ENCODE assay signal across 20 mouse cellular contexts in genomic region chr4:133178305-133178704, GRCm38 (mm10). TPM values are rescaled to one million over a fixed set of nuclear protein-coding genes. Genes with fewer than 3 reads are reported as not detected.
DNase-seq lines count a peak whose midpoint lies in the region; ATAC-seq lines count a peak whose summit lies in the region.
"Had no signal": no experiment of that assay in that cellular context is flagged by ENCODE, and none has a peak within 500 bp of the region (broad histone marks: within the 10 kb centered on the region; RNA-seq: fewer than 3 reads in every experiment).

No protein-coding gene starts in this region.

- H3K9ac ChIP-seq in intestine, embryonic 16.5 days (ENCODE audit: low read depth, low read length) = no peak overlapping the region
- H3K9ac ChIP-seq in intestine, embryonic 15.5 days = no peak overlapping the region
- peak overlapping the region; percentile 44; the same call in 1 of the 2 replicates for H3K9ac ChIP-seq in liver, embryonic 12.5 days
- H3K9ac ChIP-seq in forebrain, embryonic 14.5 days (ENCODE audit: low read length) = no peak overlapping the region
- H3K9ac ChIP-seq: embryonic facial prominence, embryonic 15.5 days; forebrain, embryonic 12.5 days; kidney, embryonic 15.5 days; limb, embryonic 12.5 days; lung, embryonic 15.5 days; neural tube, embryonic 12.5 days had no signal

- peaks cover 2% of the 10 kb centered on the region; the same call in 1 of the 2 replicates for H3K36me3 ChIP-seq in intestine, embryonic 16.5 days (ENCODE audit: control insufficient read depth, insufficient read depth, low read length)
- H3K36me3 ChIP-seq in intestine, embryonic 15.5 days = peaks cover 17% of the 10 kb centered on the region
- peaks cover 67% of the 10 kb centered on the region for H3K36me3 ChIP-seq in liver, embryonic 12.5 days
- peaks cover 10% of the 10 kb centered on the region; the same call in 1 of the 2 replicates for H3K36me3 ChIP-seq in forebrain, embryonic 14.5 days (ENCODE audit: control insufficient read depth, insufficient read depth, low read length)

- DNase-seq in c-Kit-positive CD71-positive TER-119-negative erythroid progenitor cells, embryonic 14.5 days (ENCODE audit: low read depth) = peak; percentile 29
- DNase-seq in forebrain, embryonic 14.5 days (ENCODE audit: low spot score) = no peak
- DNase-seq in kidney, postnatal 10 days = no peak
- DNase-seq: adrenal gland, postnatal 10 days; cerebellum, adult 8-10 months; thymus, postnatal 25 days had no signal

- peak; percentile 47; the same call in 1 of the 2 replicates for ATAC-seq in intestine, embryonic 16.5 days
- ATAC-seq in intestine, embryonic 15.5 days = no peak
- ATAC-seq in liver, embryonic 12.5 days = peak; percentile 83; the same call in 1 of the 2 replicates
- 0 out of 2 replicates have a peak, but pooled peaks have one; percentile 59 for ATAC-seq in monocyte, adult 5-6 weeks (replicated peaks; ENCODE audit: insufficient number of reproducible peaks, low FRiP score, low TSS enrichment, poor library complexity, severe bottlenecking)
- no peak for ATAC-seq in forebrain, embryonic 14.5 days

- H3K9me3 ChIP-seq in intestine, embryonic 16.5 days (ENCODE audit: control insufficient read depth, low read length) = no peaks in the 10 kb centered on the region
- H3K9me3 ChIP-seq in intestine, embryonic 15.5 days = no peaks in the 10 kb centered on the region
- H3K9me3 ChIP-seq in liver, embryonic 12.5 days (replicated peaks) = no peaks in the 10 kb centered on the region
- H3K9me3 ChIP-seq in forebrain, embryonic 14.5 days (replicated peaks; ENCODE audit: control insufficient read depth, low read length) = no peaks in the 10 kb centered on the region
- H3K9me3 ChIP-seq: embryonic facial prominence, embryonic 15.5 days; forebrain, embryonic 12.5 days; heart, embryonic 13.5 days; kidney, embryonic 15.5 days; limb, embryonic 12.5 days; lung, embryonic 15.5 days; megakaryocyte, embryonic 14.5 days; neural tube, embryonic 12.5 days had no signal

- no peak overlapping the region for H3K4me3 ChIP-seq in intestine, embryonic 16.5 days (ENCODE audit: low read length)
- no peak overlapping the region for H3K4me3 ChIP-seq in intestine, embryonic 15.5 days (replicated peaks)
- no peak overlapping the region for H3K4me3 ChIP-seq in liver, embryonic 12.5 days
- H3K4me3 ChIP-seq in forebrain, embryonic 14.5 days (ENCODE audit: low read depth, low read length) = no peak overlapping the region
- H3K4me3 ChIP-seq: embryonic facial prominence, embryonic 15.5 days; forebrain, embryonic 12.5 days; heart, embryonic 13.5 days; kidney, embryonic 15.5 days; limb, embryonic 12.5 days; lung, embryonic 15.5 days; neural tube, embryonic 12.5 days had no signal

- H3K27ac ChIP-seq in intestine, embryonic 16.5 days (ENCODE audit: low read length) = peak overlapping the region; percentile 24; the same call in 1 of the 2 replicates
- no peak overlapping the region for H3K27ac ChIP-seq in intestine, embryonic 15.5 days
- peak overlapping the region; percentile 81 for H3K27ac ChIP-seq in liver, embryonic 12.5 days
- H3K27ac ChIP-seq in forebrain, embryonic 14.5 days (ENCODE audit: low read depth, low read length) = no peak overlapping the region
- H3K27ac ChIP-seq: embryonic facial prominence, embryonic 15.5 days; kidney, embryonic 15.5 days; limb, embryonic 12.5 days; lung, embryonic 15.5 days; neural tube, embryonic 12.5 days had no signal

- WGBS in intestine, embryonic 16.5 days = 61% methylated on average over 5 of the region's 5 CpGs
- WGBS in intestine, embryonic 15.5 days = 63% methylated on average over 5 of the region's 5 CpGs
- 21% methylated on average over 5 of the region's 5 CpGs for WGBS in liver, embryonic 12.5 days (ENCODE audit: insufficient replicate concordance)
- 91% methylated on average over 5 of the region's 5 CpGs for WGBS in forebrain, embryonic 14.5 days

- H3K27me3 ChIP-seq in intestine, embryonic 16.5 days (replicated peaks; ENCODE audit: control insufficient read depth, insufficient read depth, low read length) = no peaks in the 10 kb centered on the region
- no peaks in the 10 kb centered on the region for H3K27me3 ChIP-seq in intestine, embryonic 15.5 days (replicated peaks)
- H3K27me3 ChIP-seq in liver, embryonic 12.5 days (replicated peaks) = no peaks in the 10 kb centered on the region
- no peaks in the 10 kb centered on the region for H3K27me3 ChIP-seq in forebrain, embryonic 14.5 days (replicated peaks; ENCODE audit: control insufficient read depth, insufficient read depth, low read length)
- H3K27me3 ChIP-seq: embryonic facial prominence, embryonic 15.5 days; forebrain, embryonic 12.5 days; heart, embryonic 13.5 days; kidney, embryonic 15.5 days; limb, embryonic 12.5 days; lung, embryonic 15.5 days; megakaryocyte, embryonic 14.5 days; neural tube, embryonic 12.5 days had no signal

- no peak overlapping the region for H3K4me2 ChIP-seq in intestine, embryonic 16.5 days (ENCODE audit: low read depth, low read length)
- H3K4me2 ChIP-seq in intestine, embryonic 15.5 days (replicated peaks) = no peak overlapping the region
- peak overlapping the region; percentile 53 for H3K4me2 ChIP-seq in liver, embryonic 12.5 days
- H3K4me2 ChIP-seq in forebrain, embryonic 14.5 days (ENCODE audit: low read length) = no peak overlapping the region
- H3K4me2 ChIP-seq: embryonic facial prominence, embryonic 15.5 days; forebrain, embryonic 12.5 days; heart, embryonic 13.5 days; kidney, embryonic 15.5 days; limb, embryonic 12.5 days; lung, embryonic 15.5 days; neural tube, embryonic 12.5 days had no signal

- H3K4me1 ChIP-seq in intestine, embryonic 16.5 days (ENCODE audit: control insufficient read depth, insufficient read depth, low read length) = peaks cover 44% of the 10 kb centered on the region
- peaks cover 30% of the 10 kb centered on the region for H3K4me1 ChIP-seq in intestine, embryonic 15.5 days (replicated peaks)
- peaks cover 60% of the 10 kb centered on the region for H3K4me1 ChIP-seq in liver, embryonic 12.5 days
- H3K4me1 ChIP-seq in forebrain, embryonic 14.5 days (ENCODE audit: control insufficient read depth, insufficient read depth, low read length) = peaks cover 10% of the 10 kb centered on the region

RNA-seq across cellular contexts. Expression of gene Cd164l2, which starts 33.6 kb away (rescaled TPM):
- polyA plus RNA-seq in intestine, embryonic 16.5 days (2015; fragmentation: Nextera tagmentation; extraction: Ambion mirVana) = 1.6 and 2.0 TPM in 2 replicates
- polyA plus RNA-seq in intestine, embryonic 15.5 days (2015; fragmentation: Nextera tagmentation; extraction: Ambion mirVana) = 2.7 and 2.8 TPM in 2 replicates
- polyA plus RNA-seq in liver, embryonic 12.5 days (2016; fragmentation: Nextera tagmentation; extraction: Ambion mirVana) = 0.12 and 0.26 TPM in 2 replicates
- total RNA-seq in monocyte, adult 5-6 weeks (2017) = not detected in 3 replicates
- 0.43 and 1.4 TPM in 2 replicates for polyA plus RNA-seq in forebrain, embryonic 14.5 days (2014; fragmentation: Nextera tagmentation; extraction: Ambion mirVana)
- total RNA-seq: hematopoietic stem cell, adult 5-6 weeks had no signal

RNA-seq across cellular contexts. Expression of gene Gpr3, which starts 34.0 kb away (rescaled TPM):
- polyA plus RNA-seq in intestine, embryonic 16.5 days (2015; fragmentation: Nextera tagmentation; extraction: Ambion mirVana) = 0.05 and 0.24 TPM in 2 replicates
- polyA plus RNA-seq in intestine, embryonic 15.5 days (2015; fragmentation: Nextera tagmentation; extraction: Ambion mirVana) = 0.06 and 0.14 TPM in 2 replicates
- polyA plus RNA-seq in liver, embryonic 12.5 days (2016; fragmentation: Nextera tagmentation; extraction: Ambion mirVana) = not detected in 2 replicates
- not detected in 3 replicates for total RNA-seq in monocyte, adult 5-6 weeks (2017)
- 0.62 and 1.1 TPM in 2 replicates for polyA plus RNA-seq in forebrain, embryonic 14.5 days (2014; fragmentation: Nextera tagmentation; extraction: Ambion mirVana)
- total RNA-seq: gastrocnemius, postnatal 4 days had no signal

RNA-seq across cellular contexts. Expression of gene Wasf2, which starts 48.0 kb away (rescaled TPM):
- 76.9 and 81.9 TPM in 2 replicates for polyA plus RNA-seq in intestine, embryonic 16.5 days (2015; fragmentation: Nextera tagmentation; extraction: Ambion mirVana)
- 92.5 and 115 TPM in 2 replicates for polyA plus RNA-seq in intestine, embryonic 15.5 days (2015; fragmentation: Nextera tagmentation; extraction: Ambion mirVana)
- polyA plus RNA-seq in liver, embryonic 12.5 days (2016; fragmentation: Nextera tagmentation; extraction: Ambion mirVana) = 35.9 and 42.2 TPM in 2 replicates
- 66.9 to 107 TPM (median 85.9 TPM) in 3 replicates for total RNA-seq in monocyte, adult 5-6 weeks (2017)
- polyA plus RNA-seq in forebrain, embryonic 14.5 days (2014; fragmentation: Nextera tagmentation; extraction: Ambion mirVana) = 28.3 and 30.4 TPM in 2 replicates

Comparison
In these comparisons a context has a peak if more than half of its experiments do, and no peak if none do; other contexts are left out.
1. ATAC-seq: peak in intestine, embryonic 16.5 days (single experiment), liver, embryonic 12.5 days (single experiment) and monocyte, adult 5-6 weeks (single experiment); none in intestine, embryonic 15.5 days (single experiment) and forebrain, embryonic 14.5 days (single experiment).
2. H3K27ac ChIP-seq: peak in intestine, embryonic 16.5 days (single experiment) and liver, embryonic 12.5 days (single experiment); none in intestine, embryonic 15.5 days (single experiment) and forebrain, embryonic 14.5 days (single experiment).